Mouse (Mus musculus) spleen, postnatal 10 days (tissue): ENCODE results near the gene Il9r.

Source experiments
- DNase-seq, 2 experiments: peaks; one replicate each; pipeline ENCODE4 v3.0.0; 2021 to 2022; ENCODE audit warnings: low spot score in 2 of 2

Gene Il9r

GRCm38 (mm10) chr11:32159176-32159575 lies 40.9 kb downstream of the Il9r start:
- no peak for DNase-seq

GRCm38 (mm10) chr11:32157791-32158594 lies 42.1 kb downstream of the Il9r start:
- DNase-seq: no peak

- DNase-seq: no peak
These were observed 43.0 kb downstream of the Il9r start for GRCm38 (mm10) chr11:32156854-32157630.

- no peak for DNase-seq
These were observed 46.9 kb downstream of the Il9r start for GRCm38 (mm10) chr11:32153216-32153615.

GRCm38 (mm10) chr11:32152814-32153213 lies 47.3 kb downstream of the Il9r start:
- no peak for DNase-seq

- DNase-seq: no peak
These were observed 48.8 kb downstream of the Il9r start for GRCm38 (mm10) chr11:32151243-32151642.

- DNase-seq: no peak
These were observed 50.5 kb downstream of the Il9r start for GRCm38 (mm10) chr11:32149605-32150004.

GRCm38 (mm10) chr11:32142771-32143170 lies 57.3 kb downstream of the Il9r start:
- no peak for DNase-seq

GRCm38 (mm10) chr11:32141627-32142586 lies 58.2 kb downstream of the Il9r start:
- no peak for DNase-seq

DNA sequence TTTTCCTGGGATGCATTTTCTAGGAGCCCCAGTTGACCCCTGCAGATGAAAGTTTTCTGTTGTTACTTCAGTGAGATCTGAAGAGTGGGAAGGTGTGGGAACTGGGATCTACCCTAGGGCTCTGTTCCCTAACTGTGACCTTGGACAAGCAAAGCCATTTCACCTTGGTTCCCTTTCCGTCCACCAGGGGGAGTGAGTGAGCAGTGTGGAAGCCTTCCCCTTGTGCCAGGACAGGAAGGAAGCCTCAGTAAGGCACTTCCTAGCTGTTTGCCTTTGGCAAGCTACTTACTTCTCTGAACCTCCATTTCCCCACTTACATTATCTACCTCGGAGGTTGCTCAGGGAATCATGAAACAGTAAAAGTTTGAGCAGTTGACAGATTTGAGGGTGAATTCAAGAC lies 59.0 kb downstream of the Il9r start:
- peak; percentile 74 to 81 for DNase-seq

DNA sequence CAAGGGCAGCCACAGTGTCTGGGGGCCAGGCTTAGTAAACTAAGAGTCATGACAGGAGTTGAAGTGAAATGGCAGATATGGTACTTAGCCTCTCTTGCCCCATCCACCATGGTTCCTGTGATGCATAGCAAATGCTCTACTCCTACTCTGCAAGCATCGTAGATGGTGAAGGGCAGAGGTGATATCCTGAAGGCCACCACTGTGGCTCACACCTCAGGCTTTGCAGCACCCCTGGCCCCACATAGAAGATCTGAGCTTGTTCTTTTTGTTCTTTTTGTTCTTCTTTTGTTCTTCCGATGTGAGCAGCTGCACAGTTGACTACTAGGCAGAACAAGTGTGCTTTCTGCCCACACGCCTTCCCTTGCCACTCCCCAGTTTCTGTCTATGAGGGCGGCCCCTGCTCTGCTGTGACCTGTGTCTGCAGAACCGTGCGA lies 60.5 kb downstream of the Il9r start:
- DNase-seq: no peak

- no peak for DNase-seq
These were observed 61.5 kb downstream of the Il9r start for GRCm38 (mm10) chr11:32138614-32138964.

GRCm38 (mm10) chr11:32137719-32138613 lies 62.1 kb downstream of the Il9r start:
- no peak for DNase-seq
